Mouse (Mus musculus) effector memory CD4-positive, alpha-beta T cell, adult 7 months (primary cell): Measurements from ENCODE around the gene Atp6v1d. TPM values are rescaled to one million over a fixed set of nuclear protein-coding genes. Genes with fewer than 3 reads are reported as not detected.

ENCODE experiments used
- polyA plus RNA-seq: library from polyadenylated mRNA; unstranded; fragments of 100-300 nt; shearing (Covaris generic); gene quantifications from one replicate; pipeline ENCODE4 v1.2.1, GENCODE M21; 2017

The Atp6v1d gene
- 91.7 TPM for polyA plus RNA-seq

GRCm38 (mm10) chr12:78861496-78862253, at the start of gene Atp6v1d, which contains the start of gene Eif2s1:
Atp6v1d (minus strand) TSS chr12:78861638.
Eif2s1 (plus strand) TSS chr12:78861819.

GRCm38 (mm10) chr12:78906707-78907162, 45.3 kb upstream of the Atp6v1d start, which contains the start of gene Plek2:
Plek2 (minus strand) TSS chr12:78906964.

Other genes with a start within 250 kb of the Atp6v1d start
- gene Fam71d, start 170.1 kb downstream of the Atp6v1d start, polyA plus RNA-seq: not detected
- 8.9 TPM for gene Mpp5, start 112.7 kb downstream of the Atp6v1d start, polyA plus RNA-seq
- 181 TPM for gene Eif2s1, start 181 bp upstream of the Atp6v1d start, polyA plus RNA-seq
- 0.56 TPM for gene Plek2, start 45.3 kb upstream of the Atp6v1d start, polyA plus RNA-seq
- gene Tmem229b, start 146.0 kb upstream of the Atp6v1d start, polyA plus RNA-seq: 13.4 TPM
- gene Plekhh1, start 167.5 kb upstream of the Atp6v1d start, polyA plus RNA-seq: 0.12 TPM
- gene Pigh, start 228.0 kb upstream of the Atp6v1d start, polyA plus RNA-seq: 5.9 TPM